Mouse (Mus musculus) liver, adult 2 months (tissue): Measurements from ENCODE around the gene Cdhr4.

Experiments
- CTCF ChIP-seq: fragments of 200-500 bp; IDR thresholded peaks from 2 replicates; pipeline ENCODE4 v1.5.1; 2011; ENCODE audit warnings: low read depth, low read length, control low read depth
- POLR2A ChIP-seq: fragments of 200-500 bp; IDR thresholded peaks from 2 replicates; pipeline ENCODE4 v1.6.1; 2011; ENCODE audit warnings: low read length, control low read depth; ENCODE audit not compliant: insufficient read depth; ENCODE audit errors: extremely low read depth

- TF ChIP-seq POLR2A (no peak), CTCF (no peak)
Measured at GRCm38 (mm10) chr9:107947241-107948194, 44.8 kb upstream of the Cdhr4 start.
